Mouse (Mus musculus): ENCODE measurements at regions not wholly inside any gene's neighbourhood (a gene's known extent, or its start where the extent isn't known, plus 50 kb on each side); places are given as distances from the start of the nearest gene placed in this dataset.

DNA sequence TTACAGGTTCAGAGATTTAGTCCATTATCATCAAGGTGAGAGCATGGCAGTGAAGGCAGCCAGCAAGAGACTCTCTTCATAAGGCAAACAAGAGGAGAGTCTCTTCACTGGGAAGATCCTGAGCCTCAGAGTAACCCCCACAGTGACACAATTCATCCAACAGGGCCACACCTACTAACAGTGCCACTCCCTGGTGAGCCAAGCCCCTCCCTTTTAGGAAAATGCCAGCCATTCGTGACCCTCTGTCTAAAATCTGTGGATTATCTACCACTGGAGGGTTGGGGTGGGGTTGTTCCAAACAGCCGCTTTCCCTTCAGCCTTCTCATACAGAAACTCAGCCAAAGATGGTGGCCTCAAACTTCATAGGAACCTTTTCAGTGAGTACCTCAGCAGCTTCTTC lies 65.9 kb upstream of the Ipo5 start:
- TF ChIP-seq POLR2A (IDR thresholded peaks at IDR 0.05; ENCODE audit: insufficient read length, low read depth): no peak
- TF ChIP-seq USF1 (IDR thresholded peaks at IDR 0.05; ENCODE audit: low read depth): no peak
- TF ChIP-seq MAX (IDR thresholded peaks at IDR 0.05; ENCODE audit: low read depth): no peak
